Mouse (Mus musculus) cerebellum, adult 11 months (tissue): ENCODE measurements around the gene Ctcf.

Source experiments
- DNase-seq: peaks from one replicate; pipeline ENCODE4 v3.0.0; 2022

Ctcf gene

DNA sequence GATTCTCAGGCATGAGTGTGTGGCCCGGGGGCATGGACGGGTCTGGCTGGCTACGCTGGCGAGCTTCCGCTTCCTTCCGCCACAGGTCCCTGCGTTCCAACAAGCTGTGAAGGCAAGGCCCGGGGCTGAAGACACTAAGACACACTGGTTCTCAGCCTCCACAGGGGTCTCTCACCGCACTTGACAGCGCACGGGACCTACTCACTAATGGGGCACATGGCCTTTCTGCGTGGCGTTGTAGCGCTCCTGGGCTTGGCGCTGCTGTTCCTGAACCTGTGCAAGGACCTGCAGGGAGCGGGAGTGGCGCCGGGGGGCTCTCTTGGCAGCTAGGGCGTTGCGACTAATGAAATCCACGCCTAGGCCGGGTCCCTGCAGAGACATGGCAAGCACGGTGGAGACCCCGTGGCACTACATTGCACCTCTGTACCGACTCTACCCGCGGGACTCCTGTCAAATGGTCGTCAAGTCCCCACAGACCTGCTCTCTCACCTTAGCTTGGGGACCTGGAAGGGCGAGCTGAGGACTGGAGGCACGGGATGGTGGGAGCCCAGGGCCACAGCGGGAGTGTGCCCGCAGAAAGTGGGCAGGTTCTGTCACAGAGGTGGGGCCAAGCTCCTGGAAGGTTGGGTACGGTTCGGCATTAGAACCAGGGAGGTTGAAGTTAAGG is 67.9 kb downstream of the Ctcf start:
- DNase-seq: peak; percentile 57

DNA sequence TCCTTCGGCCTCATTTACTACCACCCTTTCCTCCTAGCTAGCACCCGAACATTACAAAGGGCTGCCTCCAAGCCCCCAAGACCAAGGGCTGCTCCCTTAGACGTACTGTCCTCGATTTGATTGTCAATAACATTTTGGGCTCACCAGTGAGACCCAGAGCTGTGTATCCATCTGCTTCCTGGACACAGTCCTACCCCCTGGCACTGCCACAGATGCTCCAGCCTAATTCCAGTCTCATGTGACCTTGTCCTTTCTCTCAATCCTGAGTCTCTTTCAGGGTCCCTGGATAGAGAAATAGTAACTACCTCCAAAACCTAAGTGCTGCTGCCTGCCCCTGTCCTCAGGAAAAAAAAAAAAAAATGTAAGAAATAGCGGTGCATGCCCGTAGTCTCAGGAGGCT is 68.6 kb downstream of the Ctcf start:
- DNase-seq: peak; percentile 83

DNA sequence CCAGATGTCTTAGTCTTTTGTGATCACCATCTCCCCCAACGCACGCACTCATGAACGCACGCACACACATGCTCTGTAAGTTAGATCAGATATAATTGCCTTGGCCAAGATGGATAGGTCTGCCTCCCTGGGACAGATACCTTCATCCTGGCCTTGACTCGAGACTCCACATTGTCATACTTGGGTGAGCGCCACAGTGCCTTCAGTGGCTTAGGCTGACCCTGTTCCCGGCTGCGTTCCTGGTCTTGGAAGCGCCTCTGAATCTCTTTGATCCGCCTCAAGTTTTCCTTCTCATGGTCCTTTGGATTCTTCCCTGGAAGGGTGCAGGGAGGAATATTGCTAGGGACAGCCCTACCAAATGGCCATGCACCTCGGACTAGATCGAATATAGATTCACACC is 70.1 kb downstream of the Ctcf start:
- DNase-seq: no peak

DNA sequence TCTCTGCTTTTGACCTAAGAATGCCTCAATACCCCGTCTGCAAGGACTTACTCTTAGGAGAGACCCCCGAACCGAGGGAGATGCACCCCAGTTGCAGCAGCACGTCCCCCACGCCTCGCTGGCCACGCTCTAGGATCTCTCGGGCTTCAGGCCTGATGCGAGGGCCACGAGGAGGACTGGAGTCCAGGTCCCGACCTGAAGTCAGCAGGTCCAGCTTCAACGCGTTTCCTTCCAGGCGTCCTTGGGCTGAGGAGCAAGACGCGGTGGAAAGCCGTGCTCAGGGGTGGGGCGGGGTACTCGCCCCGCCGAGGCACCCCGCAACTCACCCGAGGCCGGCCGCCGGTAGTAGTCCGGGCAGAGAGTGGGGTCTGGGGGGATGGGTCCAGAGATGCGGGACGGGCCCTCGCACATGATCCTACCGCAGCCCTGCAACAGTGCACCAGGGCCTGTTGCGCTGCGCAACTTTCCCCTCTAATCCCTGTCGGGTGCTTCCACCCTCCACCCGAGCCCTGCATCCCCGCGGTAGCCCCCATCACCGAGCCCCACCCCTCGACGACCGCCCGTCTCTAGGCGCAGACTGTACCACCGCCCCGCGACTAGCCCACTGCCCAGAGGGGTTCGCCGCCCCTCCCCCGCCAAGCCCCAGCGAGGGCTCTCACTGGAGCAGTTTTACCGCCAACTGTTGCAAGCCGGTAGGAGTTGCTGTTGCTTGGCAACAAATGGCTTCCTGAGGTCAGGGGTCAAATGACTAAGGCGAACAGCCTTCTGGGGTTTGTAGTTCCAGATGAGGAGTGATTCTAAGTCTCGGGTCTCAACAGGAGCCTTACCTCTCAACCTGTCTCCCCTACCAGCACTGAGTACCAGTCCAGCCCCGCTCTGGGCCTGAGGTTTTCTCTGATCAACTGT is 71.4 kb downstream of the Ctcf start, which contains the start of the genes 4933405L10Rik and Enkd1:
Gene 4933405L10Rik, plus strand, starts transcription at position 158 of the 906 bp plus-strand sequence.
Gene Enkd1, minus strand, starts transcription at position 713 of the 906 bp plus-strand sequence.
- DNase-seq: peak; percentile 82

DNA sequence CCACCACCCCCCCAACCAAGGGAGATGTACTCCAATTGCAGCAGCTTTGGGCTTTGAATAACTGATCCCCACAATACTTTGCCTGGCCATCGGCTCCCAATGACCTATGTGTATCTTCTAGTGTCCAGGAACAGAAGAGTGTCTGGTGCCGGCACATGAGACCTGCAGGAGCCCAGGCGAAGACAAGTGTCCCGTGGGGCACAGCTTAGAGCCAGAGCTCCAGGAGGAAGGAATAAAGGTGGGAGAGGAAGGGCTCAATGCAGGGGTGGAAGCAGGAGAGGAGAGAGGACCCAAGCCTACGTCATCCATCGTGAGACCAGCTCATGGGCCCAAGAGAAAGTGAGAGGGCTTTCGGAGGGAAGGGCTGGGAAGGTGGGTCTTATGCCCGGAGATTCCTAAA is 72.3 kb downstream of the Ctcf start:
- DNase-seq: no peak

DNA sequence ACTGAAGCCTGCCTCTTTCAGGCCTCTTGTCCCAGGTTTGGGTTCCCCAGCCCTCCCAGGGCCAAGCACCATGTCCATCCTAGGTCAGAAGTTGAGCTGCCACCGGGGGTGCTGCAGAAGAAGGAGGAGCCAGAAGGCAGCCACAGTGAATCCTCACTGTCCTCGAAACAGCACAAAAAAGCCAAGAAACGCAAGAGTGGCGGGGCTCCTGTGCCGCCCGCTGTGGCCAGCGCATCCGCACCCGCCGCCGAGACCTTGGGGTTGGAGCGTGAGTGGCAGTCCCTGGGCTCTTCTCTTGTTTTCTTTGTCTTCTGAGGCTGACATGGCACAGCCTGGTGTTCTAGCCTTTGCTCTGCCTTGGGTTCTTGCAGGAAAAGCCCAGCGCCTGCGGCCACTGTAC is 72.9 kb downstream of the Ctcf start:
- DNase-seq: no peak

DNA sequence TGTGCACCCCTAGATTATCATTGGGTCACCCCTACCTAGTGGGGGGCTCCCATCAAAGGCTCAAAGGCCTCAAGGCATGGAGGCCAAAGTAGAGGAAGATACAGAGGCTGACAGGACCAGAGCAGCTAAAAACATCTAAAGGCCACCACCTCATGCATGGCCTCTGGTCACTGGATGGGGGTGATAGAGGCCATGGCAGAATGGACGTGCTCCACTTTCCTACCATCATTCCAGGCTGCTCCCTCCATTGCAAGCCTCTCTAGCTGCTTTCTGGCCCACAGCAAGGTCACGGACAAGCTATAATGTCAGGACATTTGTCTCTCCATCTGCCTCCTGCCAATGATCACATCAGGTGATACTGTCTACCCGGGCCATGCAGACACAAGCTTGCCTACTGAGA is 75.9 kb downstream of the Ctcf start:
- no peak for DNase-seq

DNA sequence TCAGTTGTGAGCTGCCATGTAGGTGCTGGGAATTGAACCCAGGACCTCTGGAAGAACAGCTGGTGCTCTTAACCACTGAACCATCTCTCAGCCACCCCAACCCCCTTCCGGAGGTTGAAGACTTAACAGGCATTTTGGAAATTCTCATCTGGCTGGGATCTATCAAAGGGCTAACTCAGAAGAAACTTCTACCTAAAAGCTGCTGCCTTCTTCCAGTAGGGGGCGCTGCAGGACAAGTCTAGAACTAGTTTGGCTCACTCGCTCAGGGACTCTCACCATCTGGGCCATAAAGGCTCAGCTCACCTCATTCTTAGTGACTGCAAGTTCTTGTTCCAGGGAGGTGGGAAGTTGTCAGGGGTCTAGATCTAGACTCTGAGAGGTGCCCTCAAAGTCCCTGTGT is 77.8 kb downstream of the Ctcf start:
- peak; percentile 84 for DNase-seq

DNA sequence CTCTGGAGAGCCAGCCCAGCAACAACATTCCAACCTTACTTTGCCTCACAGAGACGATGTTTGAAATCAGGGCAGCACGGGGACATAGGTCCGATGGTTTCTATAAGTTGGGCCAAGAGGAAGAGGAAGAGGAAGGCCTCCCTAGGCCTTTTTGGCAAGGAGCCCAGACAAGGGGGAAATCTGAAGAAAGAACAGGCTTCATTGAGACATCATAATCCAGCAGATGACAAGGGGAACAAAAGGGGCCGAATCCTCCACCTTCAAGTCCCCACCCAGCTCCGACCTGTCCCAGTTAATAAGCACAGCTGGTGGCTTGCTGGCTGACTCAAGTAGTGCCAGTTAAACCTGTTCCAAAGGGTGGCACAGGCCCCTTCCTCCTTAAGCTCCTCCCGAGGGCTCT is 78.7 kb downstream of the Ctcf start:
- DNase-seq: no peak

DNA sequence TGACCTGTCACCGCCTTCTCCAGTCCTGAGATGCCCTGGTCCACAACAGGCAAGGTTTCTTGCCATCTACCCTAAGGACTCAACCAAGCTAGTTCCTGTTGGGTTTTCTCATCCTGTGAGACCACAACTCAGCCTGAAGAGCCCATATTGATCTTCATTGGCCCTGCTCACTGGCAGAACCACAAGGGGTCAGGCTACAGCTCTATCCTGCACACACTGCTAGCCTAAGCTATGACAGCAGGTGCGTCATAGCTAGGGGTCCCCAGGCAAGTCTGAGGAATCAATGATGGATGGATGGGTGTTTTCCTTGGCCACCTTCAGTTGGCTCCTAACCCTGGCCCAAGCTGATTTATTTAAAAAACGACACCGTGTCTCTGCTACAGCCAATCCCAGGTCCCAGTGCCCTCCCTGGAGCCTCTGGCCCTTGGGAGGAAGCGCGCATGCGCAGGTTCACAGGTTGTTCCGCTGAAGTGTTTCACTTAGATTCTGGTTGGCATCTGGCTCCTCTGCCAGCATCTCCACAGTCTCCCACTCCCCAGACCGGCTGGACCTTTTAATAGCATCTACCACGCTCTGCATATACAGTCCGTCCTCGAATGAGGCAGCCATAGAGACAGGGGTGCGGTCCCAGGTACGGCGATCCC is 80.1 kb downstream of the Ctcf start:
- no peak for DNase-seq

DNA sequence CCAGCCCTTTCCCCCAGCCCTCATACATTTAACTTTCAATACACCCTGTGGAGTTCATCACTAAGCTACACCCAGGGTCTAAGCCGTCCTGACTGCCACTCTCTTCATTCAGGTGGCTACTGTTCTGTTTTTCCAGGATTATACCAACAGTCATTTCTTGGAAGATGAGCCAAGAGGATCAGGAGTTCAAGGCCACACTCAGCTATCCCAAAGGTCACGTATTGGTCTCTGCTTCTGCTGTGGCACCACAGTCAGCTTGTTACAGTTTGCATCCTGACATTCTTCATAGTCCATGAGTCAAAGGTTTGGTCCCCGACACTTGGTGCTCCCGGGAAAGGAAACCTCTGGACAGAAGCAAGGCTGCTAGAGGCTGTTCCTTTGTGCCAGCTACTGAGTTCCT is 83.3 kb downstream of the Ctcf start:
- DNase-seq: no peak

DNA sequence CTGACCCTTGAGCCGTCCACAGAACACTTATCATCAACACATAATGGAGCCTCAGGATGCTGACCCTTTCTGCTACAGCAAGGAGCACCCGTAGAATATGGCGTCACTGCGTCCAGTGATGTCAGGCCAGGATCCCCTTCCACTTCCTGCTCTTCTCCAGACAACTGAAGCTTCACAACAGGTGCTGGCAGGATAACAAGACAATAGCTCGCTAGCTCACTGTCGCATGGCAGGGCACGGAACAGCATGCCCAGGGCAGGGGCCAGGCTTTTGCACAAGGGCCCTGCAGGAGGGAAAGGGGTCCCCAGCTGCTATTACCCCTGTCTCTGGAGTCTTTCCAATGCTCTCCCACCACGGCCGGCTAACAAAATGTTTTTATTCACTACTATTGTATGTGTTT is 86.5 kb downstream of the Ctcf start:
- DNase-seq: no peak

DNA sequence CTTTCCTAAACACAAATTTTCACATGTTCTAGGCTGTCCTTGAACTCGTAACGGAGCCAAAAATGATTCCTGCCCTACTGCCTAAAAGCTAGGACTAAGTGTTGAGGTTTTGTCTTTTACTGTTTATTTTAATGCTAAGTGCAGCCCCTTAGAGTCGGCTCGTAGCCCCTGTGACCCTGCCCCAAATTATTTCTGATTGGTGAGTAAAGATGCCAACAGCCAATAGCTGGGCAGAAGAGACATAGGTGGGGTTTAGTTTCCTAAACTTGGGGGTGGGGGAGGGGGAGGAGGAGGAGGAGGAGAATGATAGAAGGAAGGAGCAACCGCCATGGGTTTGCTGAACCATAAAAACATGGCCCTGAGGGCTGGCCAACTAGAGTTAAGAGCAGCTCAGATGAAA is 89.4 kb downstream of the Ctcf start:
- no peak for DNase-seq

DNA sequence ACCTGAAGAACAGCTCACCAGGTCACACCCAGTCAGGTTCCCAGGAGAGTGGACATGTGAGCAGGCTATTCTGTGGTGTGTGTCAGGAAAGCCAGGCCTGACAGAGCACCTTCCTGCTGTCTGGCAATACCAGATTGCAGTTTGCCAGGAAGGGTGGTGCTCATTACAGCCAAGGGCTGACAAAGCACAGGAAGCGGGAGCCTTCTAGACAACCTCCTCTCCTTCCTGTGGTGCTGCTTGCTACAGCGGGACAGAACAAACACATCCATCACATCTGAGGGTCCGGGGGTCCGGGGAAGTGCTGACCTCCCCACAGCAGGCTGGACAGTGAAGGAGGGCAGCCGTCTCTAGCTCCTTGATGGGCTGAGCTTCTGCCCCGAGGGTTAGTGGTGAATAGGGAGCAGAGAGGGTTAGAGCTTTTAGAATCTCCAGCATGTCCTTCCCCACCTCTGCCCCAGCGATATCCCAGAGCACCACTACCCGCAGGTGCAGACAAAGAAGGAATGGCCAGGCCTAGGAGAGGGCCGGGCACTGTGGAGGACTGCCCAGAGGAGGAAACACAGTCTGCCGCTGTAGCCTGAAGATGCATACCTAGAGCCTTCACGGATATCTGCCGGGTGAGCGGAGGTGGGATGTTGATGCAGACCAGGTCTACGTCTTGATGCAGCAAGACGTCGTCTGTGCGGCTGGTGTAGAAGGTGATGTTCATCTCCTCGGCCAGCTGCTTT is 91.2 kb downstream of the Ctcf start:
- DNase-seq: no peak

DNA sequence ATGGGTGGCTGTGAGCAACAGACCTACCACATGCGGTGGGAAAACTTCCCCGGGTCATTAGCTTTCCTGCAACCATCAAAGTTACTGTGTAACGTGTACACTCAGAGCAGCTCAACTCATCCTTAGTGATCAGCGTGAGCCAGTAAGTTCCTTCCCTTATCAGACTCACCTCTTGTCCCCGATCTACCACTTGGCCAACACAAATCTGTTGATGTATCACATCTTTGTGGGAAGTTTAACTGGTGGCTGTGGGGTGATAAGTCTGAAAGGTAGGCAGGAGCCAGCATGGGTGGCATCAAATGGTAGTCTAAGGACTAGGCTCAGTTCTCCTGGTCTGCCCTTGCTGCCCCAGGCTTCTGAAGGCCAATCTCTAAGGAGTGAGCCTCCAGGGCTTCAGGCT is 95.8 kb downstream of the Ctcf start:
- DNase-seq: no peak
